Mouse (Mus musculus) testis, postnatal 14 days (tissue): ENCODE data around the gene Gm42417.

ENCODE experiments used
- DNase-seq: peaks from one replicate; pipeline ENCODE4 v3.0.0; 2021; ENCODE audit warnings: low spot score

The Gm42417 gene

GRCm38 (mm10) chr1:36539186-36539585 is at the start of gene Gm42417:
Gene Gm42417 (minus strand): TSS chr1:36539429.
- peak; percentile 69 for DNase-seq

- no peak for DNase-seq
These were observed 48.6 kb upstream of the Gm42417 start for GRCm38 (mm10) chr1:36587860-36588259.

GRCm38 (mm10) chr1:36586288-36586687 is 47.1 kb upstream of the Gm42417 start:
- DNase-seq = no peak

- DNase-seq = no peak
These were observed 44.3 kb upstream of the Gm42417 start for GRCm38 (mm10) chr1:36583408-36584116.

- no peak for DNase-seq
These were observed 43.0 kb upstream of the Gm42417 start for GRCm38 (mm10) chr1:36582211-36582610.

- DNase-seq = no peak
These were observed 42.0 kb upstream of the Gm42417 start for GRCm38 (mm10) chr1:36581260-36581659.

- DNase-seq = peak; percentile 65
These were observed 41.4 kb upstream of the Gm42417 start for GRCm38 (mm10) chr1:36580384-36581207.

- peak; percentile 36 for DNase-seq
These were observed 40.8 kb upstream of the Gm42417 start for GRCm38 (mm10) chr1:36579974-36580383.

GRCm38 (mm10) chr1:36576991-36577675 is 37.9 kb upstream of the Gm42417 start:
- no peak for DNase-seq

GRCm38 (mm10) chr1:36575347-36575746 is 36.1 kb upstream of the Gm42417 start:
- DNase-seq = no peak

- DNase-seq = no peak
These were observed 35.1 kb upstream of the Gm42417 start for GRCm38 (mm10) chr1:36574196-36574955.

- DNase-seq = peak; percentile 33
These were observed 34.3 kb upstream of the Gm42417 start for GRCm38 (mm10) chr1:36573524-36573923.

GRCm38 (mm10) chr1:36572709-36573108 is 33.5 kb upstream of the Gm42417 start:
- no peak for DNase-seq

- DNase-seq = no peak
These were observed 33.0 kb upstream of the Gm42417 start for GRCm38 (mm10) chr1:36572140-36572700.

GRCm38 (mm10) chr1:36571627-36572026 is 32.4 kb upstream of the Gm42417 start:
- DNase-seq = no peak

GRCm38 (mm10) chr1:36570320-36570719 is 31.1 kb upstream of the Gm42417 start:
- DNase-seq = no peak

GRCm38 (mm10) chr1:36569694-36570276 is 30.6 kb upstream of the Gm42417 start:
- no peak for DNase-seq

GRCm38 (mm10) chr1:36568776-36569175 is 29.5 kb upstream of the Gm42417 start:
- DNase-seq = no peak

- DNase-seq = no peak
These were observed 28.8 kb upstream of the Gm42417 start for GRCm38 (mm10) chr1:36567818-36568603.

GRCm38 (mm10) chr1:36566425-36566824 is 27.2 kb upstream of the Gm42417 start:
- no peak for DNase-seq
